Mouse (Mus musculus) ovary, adult 10 weeks (tissue): ENCODE measurements around the gene Dmc1. TPM values are rescaled to one million over a fixed set of nuclear protein-coding genes. Genes with fewer than 3 reads are reported as not detected.

ENCODE experiments used
- polyA plus RNA-seq: library from polyadenylated mRNA; stranded (reverse); fragments of 350-450 nt; fragmentation: Illumina TruSeq; extraction: RNeasy Lipid Tissue Mini Kit (QIAGEN cat#74804); gene quantifications from one replicate; pipeline ENCODE4 v1.2.3, GENCODE M21; 2014

The Dmc1 gene
- 1.3 TPM for polyA plus RNA-seq

DNA sequence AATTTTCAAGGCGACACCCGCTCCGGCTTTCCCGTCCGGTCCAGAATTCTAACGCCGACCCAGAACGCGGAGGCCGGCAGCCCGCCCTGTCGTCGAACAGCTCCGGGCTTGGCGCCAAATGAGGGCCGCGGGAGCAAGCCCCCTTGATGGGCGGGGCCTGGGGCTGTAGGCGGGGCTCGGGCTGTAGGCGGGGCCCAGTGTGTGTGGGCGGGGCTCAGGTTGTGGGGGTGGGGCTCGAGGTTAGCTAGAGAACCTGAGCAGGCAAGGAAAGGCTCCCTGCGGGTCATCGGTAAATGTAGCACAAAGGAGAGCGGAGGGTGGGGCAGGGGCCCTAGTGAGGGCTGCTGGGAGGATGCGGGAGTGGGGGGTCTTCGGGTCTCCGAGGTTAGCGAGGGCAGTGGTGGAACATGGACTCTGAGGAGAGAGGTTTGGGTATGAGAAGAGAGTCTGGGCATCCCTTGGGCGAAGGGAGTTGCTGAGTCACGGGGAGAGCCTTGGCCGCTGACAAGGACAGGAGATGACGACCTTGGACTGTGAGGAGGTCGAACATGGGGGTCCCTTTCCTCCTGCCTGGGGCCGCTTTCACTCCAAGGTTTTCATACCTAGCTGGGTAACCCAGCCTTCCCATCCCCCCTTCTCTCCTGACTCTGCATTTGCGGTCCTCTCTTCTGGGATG, at the start of gene Dmc1:
Gene Dmc1 (minus strand): TSS at position 120 of the 676 bp plus-strand sequence.

DNA sequence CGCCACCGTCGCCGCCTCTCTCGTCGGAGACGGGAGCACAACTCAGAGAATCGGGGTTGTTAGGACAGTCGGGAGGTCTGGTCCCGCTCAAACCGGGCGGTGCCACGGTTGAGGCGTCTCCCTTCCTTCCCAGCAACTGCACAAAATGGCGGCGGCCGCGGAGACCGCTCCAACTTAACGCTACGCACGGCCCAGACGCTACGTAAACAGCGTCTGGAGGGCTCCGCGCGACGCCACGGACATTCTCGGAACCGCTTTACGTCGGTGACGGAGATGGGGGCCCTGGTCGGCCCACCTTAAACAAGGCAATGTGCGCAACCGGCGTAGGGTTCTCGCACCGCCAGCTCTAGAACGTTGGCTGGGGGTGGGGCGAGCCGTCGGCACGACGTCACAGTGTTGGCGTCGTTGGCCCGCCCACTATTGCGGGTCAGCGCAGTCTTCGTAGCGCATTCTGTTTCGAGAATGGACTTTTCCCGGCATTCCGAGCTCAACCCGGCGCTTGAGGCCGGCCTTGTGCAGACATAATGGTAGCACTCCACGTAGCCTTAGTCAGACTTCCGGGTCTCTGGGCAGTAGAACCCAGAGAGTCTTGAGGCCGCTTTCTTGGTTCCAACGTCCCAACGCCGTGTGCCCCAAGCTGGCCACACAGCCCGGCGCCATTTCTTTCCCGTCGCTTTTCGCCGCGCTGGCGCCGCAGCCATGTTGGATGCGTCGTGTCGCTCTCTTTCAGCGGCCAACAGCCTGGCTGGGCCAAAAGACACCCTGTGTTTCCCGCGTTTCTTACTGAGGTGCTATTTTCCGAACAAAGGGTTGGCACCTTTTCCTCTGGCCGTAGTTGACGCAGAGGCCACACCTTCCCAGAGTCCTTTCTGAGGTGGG, 58.3 kb downstream of the Dmc1 start, which contains the start of gene Ddx17:
Gene Ddx17 (minus strand): TSS at position 332 of the 879 bp plus-strand sequence.

DNA sequence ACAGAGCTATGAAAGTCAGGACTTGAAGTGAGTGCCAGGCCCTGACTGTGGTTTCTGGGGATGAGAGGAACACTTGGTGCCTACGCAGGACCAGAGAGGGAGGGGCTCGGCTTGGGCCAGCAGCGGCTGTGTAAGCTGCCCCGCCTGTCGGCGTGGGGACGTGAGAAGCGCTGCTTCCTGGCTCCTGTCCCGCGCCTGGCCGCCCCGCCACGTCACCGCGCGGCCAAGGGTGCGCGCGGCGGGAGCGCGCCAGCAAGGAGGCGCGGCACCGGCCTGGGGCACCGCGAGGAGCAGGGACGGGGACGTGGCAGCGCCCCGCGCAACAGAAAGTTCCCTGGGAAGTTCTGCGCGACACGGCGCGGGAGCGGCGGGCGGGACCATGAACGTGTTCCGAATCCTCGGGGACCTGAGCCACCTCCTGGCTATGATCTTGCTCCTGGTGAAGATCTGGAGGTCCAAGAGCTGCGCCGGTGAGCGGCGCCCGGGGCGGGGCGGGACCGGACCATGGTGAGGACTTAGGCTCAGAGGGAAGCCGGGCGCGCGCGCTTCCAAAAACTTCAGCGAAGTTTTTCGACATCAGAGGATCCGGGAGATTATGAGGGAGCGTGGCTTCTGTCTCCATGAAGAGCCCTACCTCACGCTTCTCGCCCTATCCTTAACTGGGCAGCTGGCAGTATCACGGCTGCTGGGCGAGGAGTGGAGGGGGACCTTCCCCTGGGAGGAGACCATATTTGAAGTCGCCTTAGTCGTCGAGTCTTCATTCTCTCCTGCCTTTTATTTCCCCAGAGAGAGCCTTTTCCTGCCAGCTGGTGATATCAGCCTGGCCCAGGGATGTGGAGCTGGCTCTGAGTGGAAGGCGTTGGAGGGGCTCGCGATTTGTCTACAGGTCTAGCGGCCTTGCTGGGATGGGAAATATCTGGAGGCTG, 88.5 kb downstream of the Dmc1 start, which contains the start of gene Kdelr3:
Gene Kdelr3 (plus strand): TSS at position 241 of the 926 bp plus-strand sequence.

Other genes starting within 250 kb of the Dmc1 start
- 8.1 TPM for gene Tmem184b, start 201.5 kb downstream of the Dmc1 start, polyA plus RNA-seq
- gene Csnk1e, start 149.5 kb downstream of the Dmc1 start, polyA plus RNA-seq: 13.7 TPM
- gene Kcnj4, start 99.9 kb downstream of the Dmc1 start, polyA plus RNA-seq: not detected
- gene Kdelr3, start 88.7 kb downstream of the Dmc1 start, polyA plus RNA-seq: 14.0 TPM
- 237 TPM for gene Ddx17, start 58.4 kb downstream of the Dmc1 start, polyA plus RNA-seq
- 1.5 TPM for gene Fam227a, start 53.8 kb upstream of the Dmc1 start, polyA plus RNA-seq
- 2.4 TPM for gene Cby1, start 54.1 kb upstream of the Dmc1 start, polyA plus RNA-seq
- 270 TPM for gene Tomm22, start 65.8 kb upstream of the Dmc1 start, polyA plus RNA-seq
- 24.8 TPM for gene Josd1, start 82.8 kb upstream of the Dmc1 start, polyA plus RNA-seq
- gene Gtpbp1, start 85.7 kb upstream of the Dmc1 start, polyA plus RNA-seq: 1.2 TPM
- 6.8 TPM for gene Sun2, start 137.4 kb upstream of the Dmc1 start, polyA plus RNA-seq
- gene Dnal4, start 172.7 kb upstream of the Dmc1 start, polyA plus RNA-seq: 1.7 TPM
- gene Nptxr, start 199.7 kb upstream of the Dmc1 start, polyA plus RNA-seq: 0.86 TPM
- not detected for gene Npcd, start 229.1 kb upstream of the Dmc1 start, polyA plus RNA-seq
- gene Cbx6, start 229.6 kb upstream of the Dmc1 start, polyA plus RNA-seq: 8.3 TPM